Mouse (Mus musculus): ENCODE results near the gene Prrx2.

DNA sequence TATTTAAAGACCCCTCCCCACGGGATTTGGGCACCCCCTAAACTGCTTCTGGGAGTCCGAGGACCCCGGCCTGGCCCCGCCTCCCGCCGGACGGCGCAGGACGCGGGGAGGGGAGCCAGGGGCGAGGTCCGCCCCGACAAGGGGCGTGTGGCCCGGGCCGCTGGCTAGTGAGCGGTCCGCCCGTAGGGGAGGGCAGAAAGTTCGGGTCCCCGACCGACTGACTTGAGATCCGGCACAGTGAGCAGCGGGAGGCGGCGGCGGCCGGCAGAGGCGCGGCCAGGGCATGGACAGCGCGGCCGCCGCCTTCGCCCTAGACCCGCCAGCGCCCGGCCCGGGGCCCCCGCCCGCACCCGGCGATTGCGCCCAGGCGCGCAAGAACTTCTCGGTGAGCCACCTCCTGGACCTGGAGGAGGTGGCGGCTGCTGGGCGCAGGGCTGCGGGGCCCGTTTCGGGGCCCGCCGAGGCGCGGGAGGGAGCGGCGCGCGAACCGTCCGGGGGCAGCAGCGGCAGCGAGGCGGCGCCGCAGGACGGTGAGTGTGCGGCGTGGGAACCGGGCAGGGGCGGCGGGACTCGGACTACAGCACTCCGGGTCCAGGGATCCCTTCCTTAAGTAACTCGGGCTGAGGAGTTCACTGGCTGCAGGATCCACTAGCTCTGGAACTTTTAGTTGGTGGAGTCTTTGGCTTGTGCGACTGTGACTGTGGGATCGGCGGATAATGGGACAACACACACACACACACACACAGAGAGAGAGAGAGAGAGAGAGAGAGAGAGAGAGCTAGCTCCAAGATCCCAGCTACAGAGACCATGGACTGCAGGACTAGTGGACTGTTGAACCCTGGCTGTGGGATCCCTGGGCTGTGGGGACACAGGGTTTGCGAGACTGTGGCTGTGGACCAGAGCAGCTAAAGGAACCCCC is 10.6 kb downstream of the Prrx2 start:
- TF ChIP-seq CTCF (IDR thresholded peaks at IDR 0.05; ENCODE audit: insufficient read depth, low read length), result no peak
- no peak for TF ChIP-seq POLR2A (IDR thresholded peaks at IDR 0.05; ENCODE audit: borderline replicate concordance, extremely low read depth, low read depth, low read length)

Data from lung, adult 2 months (tissue).